Mouse (Mus musculus) kidney, postnatal 0 days (tissue): Measurements from ENCODE around the gene Crip1. TPM values are rescaled to one million over a fixed set of nuclear protein-coding genes. Genes with fewer than 3 reads are reported as not detected.

ENCODE experiments used
- ATAC-seq: fragments of 200-750 bp; cut with Nextera tagmentation; replicated peaks from 2 replicates; pipeline ENCODE4 v1.8.0; 2017; ENCODE audit warnings: low read depth, moderate number of reproducible peaks, moderate TSS enrichment, moderate library complexity; ENCODE audit not compliant: low FRiP score
- DNase-seq: peaks from one replicate; pipeline ENCODE4 v3.0.0-alpha.2; 2016; ENCODE audit warnings: low spot score
- H3K27ac ChIP-seq: fragments of 300-500 bp; sonication (generic); 2 replicates; pipeline ENCODE4 v1.5.1; 2014; ENCODE audit warnings: mild to moderate bottlenecking
- H3K27me3 ChIP-seq: fragments of 300-500 bp; sonication (generic); 2 replicates; pipeline ENCODE4 v1.6.1; 2014; ENCODE audit warnings: low read length, mixed read lengths; ENCODE audit not compliant: insufficient read depth
- H3K36me3 ChIP-seq: fragments of 300-500 bp; sonication (generic); 2 replicates; pipeline ENCODE4 v1.6.1; 2014; ENCODE audit warnings: low read length, mixed read lengths; ENCODE audit not compliant: insufficient read depth
- H3K4me1 ChIP-seq: fragments of 300-500 bp; sonication (generic); replicated peaks from 2 replicates; pipeline ENCODE4 v1.6.1; 2014; ENCODE audit warnings: antibody characterized with exemption, low read length, mixed read lengths; ENCODE audit not compliant: insufficient read depth
- H3K4me2 ChIP-seq: fragments of 300-500 bp; sonication (generic); 2 replicates; pipeline ENCODE4 v1.6.1; 2014; ENCODE audit warnings: mild to moderate bottlenecking, low read length, moderate library complexity, mixed read lengths
- H3K4me3 ChIP-seq: fragments of 300-500 bp; sonication (generic); replicated peaks from 2 replicates; pipeline ENCODE4 v1.5.1; 2014; ENCODE audit warnings: low read depth, low read length
- H3K9ac ChIP-seq: fragments of 300-500 bp; sonication (generic); 2 replicates; pipeline ENCODE4 v1.6.1; 2014; ENCODE audit warnings: low read depth, low read length
- H3K9me3 ChIP-seq: fragments of 300-500 bp; sonication (generic); replicated peaks from 2 replicates; pipeline ENCODE4 v1.6.1; 2016; ENCODE audit warnings: low read length, inconsistent platforms, mixed read lengths
- CTCF ChIP-seq: IDR thresholded peaks from 2 replicates; pipeline ENCODE4 v1.5.1; 2016; ENCODE audit warnings: antibody characterized with exemption, low read depth, mild to moderate bottlenecking, moderate library complexity
- WGBS: fragments of 180-500 bp; shearing (Covaris S2); extraction: QIAGEN DNeasy Blood & Tissue Kit; methylation state at CpG from one replicate; pipeline ENCODE4 v1.1.7; 2014; 5-methylcytosine and 5-hydroxymethylcytosine counted together
- polyA plus RNA-seq: library from polyadenylated mRNA; unstranded; fragments of >200 nt; fragmentation: Nextera tagmentation; extraction: Ambion mirVana; gene quantifications from 2 replicates; pipeline ENCODE4 v1.2.1, GENCODE M21; 2015

Gene Crip1
- polyA plus RNA-seq, 1 experiment from 2014 or later = 357 TPM

GRCm38 (mm10) chr12:113108528-113109283 lies 37.4 kb upstream of the Crip1 start:
- no peak for TF ChIP-seq CTCF
- H3K4me3 ChIP-seq = no peak overlapping the region
- H3K27ac ChIP-seq = no peak overlapping the region
- ATAC-seq = no peak
- no peaks in the 10 kb centered on the region; the same call in 1 of the 2 replicates for H3K4me1 ChIP-seq
- whole genome bisulfite sequencing = 80% methylated on average over 17 of the region's 17 CpGs
- H3K9ac ChIP-seq = no peak overlapping the region
- H3K27me3 ChIP-seq = no peaks in the 10 kb centered on the region
- H3K4me2 ChIP-seq = no peak overlapping the region
- H3K9me3 ChIP-seq = no peaks in the 10 kb centered on the region
- no peak for DNase-seq
- peaks cover 5% of the 10 kb centered on the region; the same call in 1 of the 2 replicates for H3K36me3 ChIP-seq

GRCm38 (mm10) chr12:113109801-113110200 lies 36.3 kb upstream of the Crip1 start:
- no peak overlapping the region for H3K4me2 ChIP-seq
- DNase-seq = no peak
- peaks cover 15% of the 10 kb centered on the region for H3K36me3 ChIP-seq
- no peak overlapping the region for H3K9ac ChIP-seq
- H3K27ac ChIP-seq = no peak overlapping the region
- 73% methylated on average over 10 of the region's 10 CpGs for WGBS
- no peaks in the 10 kb centered on the region for H3K9me3 ChIP-seq
- no peak for TF ChIP-seq CTCF
- H3K27me3 ChIP-seq = no peaks in the 10 kb centered on the region
- ATAC-seq = no peak
- H3K4me3 ChIP-seq = no peak overlapping the region
- H3K4me1 ChIP-seq = no peaks in the 10 kb centered on the region; the same call in 1 of the 2 replicates

GRCm38 (mm10) chr12:113114141-113114540 lies 32.0 kb upstream of the Crip1 start:
- no peak for ATAC-seq
- H3K4me2 ChIP-seq = no peak overlapping the region
- H3K27ac ChIP-seq = no peak overlapping the region
- no peaks in the 10 kb centered on the region for H3K27me3 ChIP-seq
- no peak for DNase-seq
- no peak overlapping the region for H3K4me3 ChIP-seq
- H3K9me3 ChIP-seq = no peaks in the 10 kb centered on the region
- no peak overlapping the region for H3K9ac ChIP-seq
- H3K36me3 ChIP-seq = peaks cover 37% of the 10 kb centered on the region
- WGBS = 90% methylated on average over 4 of the region's 4 CpGs
- no peaks in the 10 kb centered on the region; the same call in 1 of the 2 replicates for H3K4me1 ChIP-seq
- no peak for TF ChIP-seq CTCF

GRCm38 (mm10) chr12:113114856-113115538 lies 31.1 kb upstream of the Crip1 start:
- ATAC-seq = no peak
- no peak for TF ChIP-seq CTCF
- Histone ChIP-seq H3K4me3 (no peak overlapping the region), H3K9me3 (no peaks in the 10 kb centered on the region), H3K36me3 (peaks cover 37% of the 10 kb centered on the region), H3K4me1 (no peaks in the 10 kb centered on the region; the same call in 1 of the 2 replicates), H3K9ac (no peak overlapping the region), H3K27me3 (no peaks in the 10 kb centered on the region), H3K4me2 (no peak overlapping the region), H3K27ac (no peak overlapping the region)
- DNase-seq = no peak
- 85% methylated on average over 16 of the region's 16 CpGs for WGBS

GRCm38 (mm10) chr12:113119516-113120410 lies 26.4 kb upstream of the Crip1 start:
- H3K27ac ChIP-seq = no peak overlapping the region
- ATAC-seq = 0 out of 2 replicates have a peak, but pooled peaks have one; percentile 19
- no peaks in the 10 kb centered on the region for H3K27me3 ChIP-seq
- no peak overlapping the region for H3K4me2 ChIP-seq
- H3K4me3 ChIP-seq = no peak overlapping the region
- WGBS = 83% methylated on average over 20 of the region's 20 CpGs
- peaks cover 63% of the 10 kb centered on the region for H3K36me3 ChIP-seq
- peak; percentile 97 for TF ChIP-seq CTCF
- DNase-seq = peak; percentile 82
- H3K4me1 ChIP-seq = no peaks in the 10 kb centered on the region
- no peak overlapping the region for H3K9ac ChIP-seq
- H3K9me3 ChIP-seq = no peaks in the 10 kb centered on the region

- no peaks in the 10 kb centered on the region for H3K9me3 ChIP-seq
- H3K4me3 ChIP-seq = no peak overlapping the region
- H3K4me1 ChIP-seq = no peaks in the 10 kb centered on the region
- 77% methylated on average over 6 of the region's 6 CpGs for WGBS
- H3K27ac ChIP-seq = no peak overlapping the region
- no peaks in the 10 kb centered on the region for H3K27me3 ChIP-seq
- DNase-seq (no peak), ATAC-seq (no peak)
- TF ChIP-seq CTCF = no peak
- H3K36me3 ChIP-seq = peaks cover 85% of the 10 kb centered on the region
- H3K4me2 ChIP-seq = no peak overlapping the region
- no peak overlapping the region for H3K9ac ChIP-seq
These were observed 21.4 kb upstream of the Crip1 start for GRCm38 (mm10) chr12:113124726-113125125.
